Mouse (Mus musculus): ENCODE data around the gene Dchs2.
A peak's percentile ranks its signal among the peaks of the same experiment; 100 is the strongest.
"Not testable (repeated sequence)": the region's sequence is repeated elsewhere in the genome, so short reads cannot be mapped to it uniquely, and the experiment has no call there.

The Dchs2 gene

GRCm38 (mm10) chr3:83127726-83128448 lies at the start of gene Dchs2:
TSS of gene Dchs2 (plus strand) at chr3:83127948.
- DNase-seq, result peak in 1 of 2 experiments; percentile 31

- peak; percentile 78 to 83 for DNase-seq
Observed at GRCm38 (mm10) chr3:83080567-83081055, 47.1 kb upstream of the Dchs2 start.

- DNase-seq, result no peak
Observed at GRCm38 (mm10) chr3:83097586-83097985, 30.2 kb upstream of the Dchs2 start.

- no peak for DNase-seq
Observed at GRCm38 (mm10) chr3:83098546-83099034, 29.2 kb upstream of the Dchs2 start.

GRCm38 (mm10) chr3:83099139-83099538 lies 28.6 kb upstream of the Dchs2 start:
- DNase-seq, result no peak

- no peak for DNase-seq
Observed at GRCm38 (mm10) chr3:83099651-83100050, 28.1 kb upstream of the Dchs2 start.

GRCm38 (mm10) chr3:83102286-83102685 lies 25.5 kb upstream of the Dchs2 start:
- DNase-seq, result no peak

GRCm38 (mm10) chr3:83110163-83110562 lies 17.6 kb upstream of the Dchs2 start:
- peak; percentile 8 to 34 for DNase-seq

- DNase-seq, result no peak
Observed at GRCm38 (mm10) chr3:83111485-83112261, 16.1 kb upstream of the Dchs2 start.

GRCm38 (mm10) chr3:83112869-83113268 lies 14.9 kb upstream of the Dchs2 start:
- DNase-seq, result no peak

- DNase-seq, result no peak
Observed at GRCm38 (mm10) chr3:83114946-83115345, 12.8 kb upstream of the Dchs2 start.

- DNase-seq, result no peak
Observed at GRCm38 (mm10) chr3:83117592-83117991, 10.2 kb upstream of the Dchs2 start.

GRCm38 (mm10) chr3:83123945-83124344 lies 3.8 kb upstream of the Dchs2 start:
- not testable (repeated sequence) for DNase-seq

- DNase-seq, result peak; percentile 32 to 39
Observed at GRCm38 (mm10) chr3:83127088-83127725, 541 bp upstream of the Dchs2 start.

GRCm38 (mm10) chr3:83128449-83128922 lies 738 bp downstream of the Dchs2 start:
- peak in 1 of 2 experiments; percentile 8 for DNase-seq

GRCm38 (mm10) chr3:83129151-83129550 lies 1.4 kb downstream of the Dchs2 start:
- DNase-seq, result peak in 1 of 2 experiments; percentile 6

GRCm38 (mm10) chr3:83136413-83136812 lies 8.7 kb downstream of the Dchs2 start:
- DNase-seq, result no peak

- no peak for DNase-seq
Observed at GRCm38 (mm10) chr3:83138820-83139219, 11.1 kb downstream of the Dchs2 start.

GRCm38 (mm10) chr3:83145610-83146009 lies 17.9 kb downstream of the Dchs2 start:
- DNase-seq, result no peak

GRCm38 (mm10) chr3:83147273-83148054 lies 19.7 kb downstream of the Dchs2 start:
- no peak for DNase-seq

GRCm38 (mm10) chr3:83148055-83148447 lies 20.3 kb downstream of the Dchs2 start:
- DNase-seq, result no peak

- no peak for DNase-seq
Observed at GRCm38 (mm10) chr3:83148508-83148907, 20.8 kb downstream of the Dchs2 start.
